Mouse (Mus musculus) A20 (cell line): Measurements from ENCODE around the gene Tst.

Experiments
- DNase-seq: peaks from one replicate; pipeline ENCODE4 v3.0.0-alpha.2; 2011; ENCODE audit warnings: low read depth, low spot score

Gene Tst

DNA sequence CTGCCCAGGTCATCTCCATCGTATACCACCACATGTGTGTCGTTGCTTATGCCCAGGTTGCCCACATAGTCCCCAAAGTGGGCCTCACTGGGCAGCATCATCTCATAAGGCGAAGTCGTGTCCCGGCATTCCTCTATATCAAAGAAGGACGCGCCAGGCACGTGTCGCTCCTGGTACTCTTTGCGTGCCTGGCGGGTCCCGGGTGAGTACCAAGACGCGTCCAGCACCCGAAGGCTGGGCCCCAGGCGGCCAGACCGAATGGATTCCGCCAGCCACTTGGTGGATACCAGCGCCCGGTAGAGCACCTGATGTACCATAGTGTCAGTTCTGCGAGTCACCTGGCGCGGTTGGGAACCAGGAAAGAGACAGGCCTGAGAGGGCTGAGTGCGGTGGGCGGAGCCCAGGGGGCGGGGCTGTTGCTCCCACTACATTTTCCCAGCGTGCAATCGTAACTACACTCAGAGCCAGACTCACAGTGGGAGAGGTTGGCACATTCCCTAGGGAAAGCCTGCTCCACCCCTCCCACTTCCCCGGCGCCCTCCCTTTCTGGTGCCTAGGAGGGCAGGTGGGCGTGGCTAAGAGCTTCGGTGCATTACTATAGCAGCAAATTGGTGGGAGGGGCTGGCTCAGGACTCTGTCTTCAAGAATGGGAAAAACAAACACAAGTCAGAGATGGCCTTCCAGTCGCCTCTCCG lies at the start of gene Tst:
Tst (minus strand) TSS at position 391 of the 695 bp plus-strand sequence.
- peak; percentile 81 for DNase-seq

- DNase-seq, result no peak
Observed at GRCm38 (mm10) chr15:78455168-78455567, 49.5 kb upstream of the Tst start.

GRCm38 (mm10) chr15:78452929-78453328 lies 47.2 kb upstream of the Tst start:
- DNase-seq, result peak; percentile 37

- DNase-seq, result no peak
Observed at GRCm38 (mm10) chr15:78451201-78451600, 45.5 kb upstream of the Tst start.

DNA sequence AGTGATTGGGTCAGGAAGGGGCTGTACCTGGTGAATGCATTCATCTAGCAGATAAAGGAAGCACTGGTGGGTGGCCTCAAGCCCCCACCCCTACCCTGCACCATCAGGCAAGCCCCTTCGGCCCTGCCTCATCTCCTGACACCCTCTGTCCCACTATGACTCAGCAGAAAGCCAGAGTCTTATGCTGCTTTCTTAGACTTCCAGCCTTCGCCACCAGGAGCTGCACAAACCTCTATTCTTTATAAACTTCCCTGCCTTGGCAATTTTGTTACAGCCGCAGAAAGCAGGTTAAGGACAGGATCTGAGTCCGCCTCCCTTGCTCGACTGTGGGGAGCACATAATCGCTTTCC lies 44.7 kb upstream of the Tst start:
- DNase-seq, result no peak

DNA sequence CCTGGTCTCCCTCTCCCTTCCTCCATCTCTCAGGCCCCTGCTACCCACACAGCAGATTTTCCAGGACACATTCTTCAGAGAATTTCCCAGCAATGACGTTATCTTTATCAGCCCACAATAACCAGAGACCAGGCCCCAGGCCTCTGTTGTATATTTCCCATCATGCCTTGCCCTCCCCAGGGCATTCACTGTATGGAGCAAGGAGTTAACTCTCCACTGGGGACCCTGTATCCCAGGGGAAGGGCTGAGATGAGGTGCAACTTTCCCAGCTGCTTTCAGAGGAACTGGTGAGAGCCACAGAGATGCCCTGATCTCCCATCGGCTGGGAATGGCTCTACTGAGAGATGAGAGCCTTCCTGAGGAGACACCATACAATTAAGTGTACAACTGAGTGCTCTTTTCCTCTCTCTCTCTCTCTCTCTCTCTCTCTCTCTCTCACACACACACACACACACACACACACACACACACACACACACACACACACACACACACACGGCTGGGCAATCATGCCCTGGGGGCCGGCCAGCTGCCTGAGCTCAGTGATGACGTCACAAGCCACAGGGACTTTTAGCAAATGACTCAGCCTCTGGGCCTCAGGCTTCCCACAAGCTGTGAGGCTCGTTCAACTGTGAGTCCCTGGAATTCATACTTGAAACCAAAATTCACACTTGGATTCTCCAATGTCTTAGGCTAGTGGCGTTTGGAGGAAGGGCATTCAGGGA lies 44.1 kb upstream of the Tst start:
- DNase-seq, result peak; percentile 81

DNA sequence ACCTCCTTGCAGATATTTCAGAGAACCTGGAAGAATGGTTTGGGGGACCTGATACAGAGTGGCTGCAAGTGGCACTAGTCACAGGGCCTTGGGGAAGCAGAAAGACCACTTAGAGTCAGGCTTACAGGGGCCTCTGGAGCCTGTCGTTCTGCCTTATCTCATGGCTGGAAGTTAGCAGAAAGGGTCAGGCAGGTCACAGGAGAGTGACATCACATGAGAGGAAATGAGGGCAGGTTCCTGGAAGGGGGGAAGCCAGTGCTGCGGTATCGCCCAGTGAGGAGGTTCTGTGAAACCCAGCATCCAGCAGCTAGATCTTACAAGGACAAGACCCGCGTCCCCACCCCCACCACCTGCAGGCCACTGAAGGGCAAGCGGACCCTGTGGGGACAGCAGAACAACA lies 43.4 kb upstream of the Tst start:
- no peak for DNase-seq

GRCm38 (mm10) chr15:78447746-78448535 lies 42.2 kb upstream of the Tst start:
- peak; percentile 84 for DNase-seq

DNA sequence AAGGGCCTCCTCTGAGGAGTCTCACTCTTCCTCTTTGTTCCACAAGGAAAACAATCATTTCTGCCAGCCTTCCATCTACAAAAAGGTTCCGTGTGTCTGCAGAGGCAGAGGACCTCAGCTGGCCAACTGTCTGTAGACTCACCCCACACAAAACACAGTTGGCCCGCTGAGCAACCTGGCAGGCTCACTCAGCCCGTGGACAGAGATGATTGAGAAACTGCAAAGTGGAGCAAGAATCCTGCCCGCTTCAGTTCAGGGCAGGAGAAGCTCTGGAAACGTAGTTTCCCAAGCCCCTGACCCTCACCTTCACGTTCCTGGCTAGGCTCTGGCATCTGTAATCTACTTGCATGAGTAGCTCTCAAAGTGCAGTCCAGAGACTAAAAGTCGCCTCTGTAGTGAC lies 41.4 kb upstream of the Tst start:
- DNase-seq, result no peak

DNA sequence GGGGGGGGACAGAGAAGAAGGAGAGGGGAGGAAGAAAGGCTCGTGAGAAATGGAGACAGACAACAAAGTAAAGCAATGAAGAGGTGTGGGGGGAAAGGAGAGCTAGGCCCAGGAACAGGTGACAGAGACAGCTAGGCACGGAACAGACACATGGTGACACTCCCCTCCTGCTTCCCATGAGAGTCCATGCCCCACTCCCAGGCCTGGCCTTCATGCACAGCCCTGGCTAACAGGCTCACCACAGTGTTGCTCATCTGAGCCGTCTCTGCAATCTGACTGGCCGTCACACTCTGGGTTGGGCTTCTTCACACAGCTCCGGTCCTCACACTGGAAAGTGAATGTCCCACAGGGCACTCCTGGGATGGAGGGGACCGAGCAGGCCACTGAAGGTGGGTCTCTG lies 38.1 kb upstream of the Tst start:
- no peak for DNase-seq

GRCm38 (mm10) chr15:78442231-78442630 lies 36.5 kb upstream of the Tst start:
- DNase-seq, result no peak

DNA sequence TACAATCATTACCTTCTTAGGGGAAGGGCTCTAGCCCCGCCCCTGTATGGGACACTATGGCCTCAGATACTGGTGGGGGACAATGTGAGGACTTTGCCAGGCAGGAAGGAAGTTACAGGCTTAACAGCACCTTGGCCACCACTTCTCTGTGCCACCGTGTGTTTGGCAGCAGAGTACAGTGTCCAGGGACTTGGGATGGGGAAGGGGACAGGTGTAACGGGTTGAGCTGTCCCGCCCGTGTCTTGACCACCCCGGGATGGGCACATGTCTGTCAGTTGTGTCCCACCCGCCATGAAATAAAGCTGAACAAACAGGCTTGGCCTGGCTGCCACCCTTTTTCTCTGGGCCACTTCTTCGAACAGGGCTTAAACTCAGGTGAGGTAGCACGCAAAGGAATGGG lies 33.3 kb upstream of the Tst start:
- DNase-seq, result no peak

- DNase-seq, result no peak
Observed at GRCm38 (mm10) chr15:78438505-78438904, 32.8 kb upstream of the Tst start.

- DNase-seq, result no peak
Observed at GRCm38 (mm10) chr15:78438018-78438394, 32.3 kb upstream of the Tst start.

DNA sequence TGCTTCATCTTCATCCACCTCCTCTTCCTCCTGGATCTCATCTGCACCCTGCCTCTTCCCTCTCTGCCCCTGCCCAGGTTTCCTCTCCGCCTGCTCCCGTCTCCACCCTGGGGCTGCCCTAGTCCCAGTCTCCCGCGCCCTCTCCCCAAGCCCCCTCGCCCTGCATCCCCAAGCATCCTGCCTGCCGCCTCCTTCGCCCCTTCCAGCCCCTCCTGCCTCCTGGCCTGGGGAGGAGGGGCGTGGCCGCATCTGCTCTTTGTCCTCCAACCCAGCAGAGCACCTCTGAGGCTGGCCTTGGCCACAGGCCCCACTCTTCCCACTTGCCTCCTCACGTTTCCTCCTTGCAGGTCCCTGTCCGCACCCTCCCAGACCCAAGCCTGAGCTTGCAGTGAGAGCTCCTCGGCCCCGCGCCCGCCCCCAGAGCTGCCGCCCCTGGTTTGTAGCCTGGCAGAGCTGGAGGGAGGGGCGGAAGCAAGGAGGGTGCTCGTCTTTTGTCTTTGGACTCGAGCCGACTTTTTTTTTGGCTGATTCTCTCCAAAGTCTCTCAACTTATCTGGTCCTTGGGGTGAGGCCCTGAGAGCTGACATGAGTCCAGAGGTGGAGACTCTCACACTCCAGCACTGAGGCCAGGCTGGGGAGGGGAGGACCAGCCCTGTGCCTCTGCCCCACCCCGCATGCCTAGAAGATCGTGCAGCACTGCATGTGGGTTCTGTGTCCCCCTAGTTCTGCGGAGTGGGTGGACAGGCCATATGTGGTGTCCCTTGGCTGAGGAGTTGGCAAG lies 31.7 kb upstream of the Tst start:
- DNase-seq, result no peak

DNA sequence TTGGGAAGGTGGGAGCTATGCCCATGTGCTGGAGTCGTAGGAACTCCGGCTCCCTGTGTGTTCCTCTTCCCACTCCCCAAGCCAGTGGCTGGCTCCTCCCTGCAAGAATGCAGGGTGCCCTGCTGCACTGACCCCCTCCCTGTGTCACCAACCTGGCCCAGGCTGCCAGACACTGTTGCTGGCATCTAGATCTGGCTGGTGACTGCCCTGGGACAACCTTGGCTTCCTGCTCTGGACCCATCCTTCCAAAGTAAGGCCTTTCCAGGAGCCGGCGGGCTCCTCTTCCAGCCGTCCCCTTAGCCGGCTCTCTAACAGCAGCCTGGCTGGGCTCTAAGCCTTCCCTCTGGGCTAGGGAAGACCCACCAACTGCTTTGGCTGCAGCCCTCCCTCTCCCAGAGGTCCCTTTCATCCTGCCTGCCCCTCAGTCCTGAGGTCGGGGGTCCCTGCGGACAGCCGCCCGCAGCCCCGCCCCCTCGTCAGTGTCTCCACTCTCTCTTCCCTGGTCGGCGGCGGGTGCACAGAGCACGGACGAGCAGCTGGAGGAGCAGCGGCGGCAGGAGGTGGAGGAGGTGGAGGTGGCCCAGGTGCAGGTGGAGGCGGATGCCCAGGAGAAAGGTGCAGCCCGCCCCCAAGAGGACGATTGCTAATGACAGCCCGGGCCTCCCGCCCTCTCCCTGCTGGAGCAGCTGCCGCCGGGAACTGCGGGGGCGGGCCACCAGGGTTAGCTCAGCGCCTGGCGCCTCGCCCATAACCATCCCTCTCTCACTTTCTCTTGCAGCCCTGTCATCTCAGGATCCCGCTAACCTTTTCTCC lies 30.9 kb upstream of the Tst start:
- no peak for DNase-seq

DNA sequence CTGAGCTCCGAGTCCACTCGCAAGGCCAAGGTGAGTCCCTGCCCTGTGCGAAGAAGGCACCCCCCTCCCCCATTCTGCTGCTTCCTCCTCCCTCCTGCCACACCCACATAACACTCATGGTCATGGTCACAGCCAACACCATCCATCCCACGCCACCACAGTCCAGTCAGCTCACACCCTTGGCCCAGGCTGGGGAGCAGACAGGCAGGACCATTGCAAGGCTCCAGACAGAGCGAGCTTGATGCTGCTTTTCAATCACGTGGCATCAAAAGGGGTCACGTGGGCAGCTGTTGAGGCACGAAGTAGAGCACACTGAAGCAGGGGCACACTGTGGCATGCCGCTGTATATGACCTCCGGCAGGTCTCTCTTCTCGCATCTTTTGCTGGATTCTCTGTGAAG lies 30.0 kb upstream of the Tst start:
- no peak for DNase-seq

DNA sequence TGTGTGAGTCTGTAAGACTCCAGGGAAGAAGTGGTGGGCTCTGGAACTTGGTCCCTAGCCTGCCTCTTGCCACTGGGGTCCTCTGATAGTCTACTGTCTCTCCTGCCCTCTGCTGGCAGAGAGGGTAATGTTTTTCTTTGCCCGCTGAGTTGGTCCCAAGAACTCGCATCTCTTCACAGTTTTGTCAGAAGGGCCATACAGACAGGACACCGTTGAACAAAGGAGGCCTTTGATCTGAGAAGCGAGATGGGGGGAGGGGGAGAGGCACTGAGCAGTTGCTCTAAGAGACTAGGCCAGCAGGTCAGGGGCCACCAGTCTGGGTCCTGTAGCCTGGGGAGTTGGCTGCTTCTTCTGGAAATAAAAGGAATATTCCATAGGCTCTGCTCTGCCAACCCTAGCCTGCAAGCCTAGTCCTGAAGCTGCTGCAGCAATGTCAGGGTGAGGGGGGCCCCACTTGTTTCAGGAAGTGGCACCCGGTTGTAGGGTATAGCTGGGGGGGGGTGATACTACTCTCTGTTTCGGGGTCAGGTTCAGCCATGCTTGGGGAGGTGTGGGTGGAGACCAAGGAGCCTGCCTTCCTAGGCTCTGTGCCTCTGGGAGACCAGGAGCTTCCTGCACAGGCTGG lies 29.3 kb upstream of the Tst start:
- DNase-seq, result peak; percentile 44

DNA sequence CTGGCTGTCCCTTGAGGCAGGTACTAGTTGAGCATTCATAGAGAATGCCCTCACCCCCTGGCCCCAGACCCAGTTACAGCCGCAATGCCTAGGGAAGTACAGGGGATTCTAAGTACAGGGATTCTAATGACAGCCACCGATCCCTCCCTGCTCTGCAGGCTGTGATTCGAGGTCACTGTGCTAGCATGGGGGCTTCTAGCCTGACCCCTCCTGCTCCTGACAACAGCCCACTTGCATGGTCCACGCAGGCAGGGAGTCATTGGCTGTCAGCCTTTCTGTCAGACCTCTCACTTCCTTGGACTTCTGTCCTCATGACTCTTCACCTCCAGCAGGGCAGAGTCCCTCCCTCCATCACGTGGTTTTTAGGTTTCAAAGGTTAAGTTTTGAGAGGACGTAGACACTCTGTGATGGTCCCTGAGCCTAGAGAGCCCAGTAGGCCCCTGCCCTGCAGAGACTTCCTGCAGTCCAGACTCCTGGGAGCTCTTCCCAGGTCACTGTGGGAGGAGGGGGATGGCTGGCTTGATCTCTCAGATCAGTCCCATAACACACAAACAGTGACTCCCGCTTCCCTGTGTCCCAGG lies 25.9 kb upstream of the Tst start:
- DNase-seq, result no peak

DNA sequence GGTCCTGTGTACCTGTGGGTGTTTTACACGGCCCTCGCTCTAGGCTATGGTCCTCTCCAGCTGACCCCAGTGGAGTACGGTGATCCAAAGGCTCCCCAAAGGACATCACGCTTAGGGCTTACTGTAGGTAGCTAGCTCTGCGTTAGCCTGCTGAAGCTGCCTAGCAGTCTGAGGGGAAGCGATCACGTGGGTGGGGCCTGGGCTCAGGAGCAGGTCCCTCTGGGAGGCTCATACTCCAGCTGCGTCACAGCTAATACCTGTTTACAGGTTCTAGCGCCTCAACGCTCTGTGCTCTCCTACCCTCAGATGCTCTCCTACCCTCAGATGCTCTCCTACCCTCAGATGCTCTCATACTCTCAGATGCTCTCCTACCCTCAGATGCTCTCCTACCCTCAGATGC lies 25.2 kb upstream of the Tst start:
- DNase-seq, result no peak
